Mouse (Mus musculus) hindbrain, embryonic 13.5 days (tissue): ENCODE results near the gene Prss50. TPM values are rescaled to one million over a fixed set of nuclear protein-coding genes. Genes with fewer than 3 reads are reported as not detected.

Source experiments
- polyA plus RNA-seq: library from polyadenylated mRNA; unstranded; fragments of >200 nt; fragmentation: Nextera tagmentation; extraction: Ambion mirVana; gene quantifications from 2 replicates; pipeline ENCODE4 v1.2.1, GENCODE M21; 2015

Gene Prss50
- polyA plus RNA-seq, 1 experiment from 2014 or later, result 0.19 TPM

Other genes with a start within 250 kb of the Prss50 start
- gene Nradd, start 233.5 kb upstream of the Prss50 start, polyA plus RNA-seq, result 34.9 and 38.0 TPM in 2 replicates
- gene Nbeal2, start 203.8 kb upstream of the Prss50 start, polyA plus RNA-seq, result 2.4 TPM in 2 replicates
- gene Ccdc12, start 201.5 kb upstream of the Prss50 start, polyA plus RNA-seq, result 122 TPM in 2 replicates
- 1.4 and 3.8 TPM in 2 replicates for gene Myl3, start 116.1 kb upstream of the Prss50 start, polyA plus RNA-seq
- 13.7 and 13.8 TPM in 2 replicates for gene Pth1r, start 110.8 kb upstream of the Prss50 start, polyA plus RNA-seq
- gene Prss42, start 59.8 kb upstream of the Prss50 start, polyA plus RNA-seq, result not detected in 2 replicates
- not detected in 2 replicates for gene Prss44, start 44.0 kb upstream of the Prss50 start, polyA plus RNA-seq
- gene Prss43, start 31.3 kb upstream of the Prss50 start, polyA plus RNA-seq, result not detected in 2 replicates
- not detected in 2 replicates for gene Prss45, start 23.4 kb upstream of the Prss50 start, polyA plus RNA-seq
- gene Prss46, start 13.5 kb upstream of the Prss50 start, polyA plus RNA-seq, result not detected in 2 replicates
- 0.90 and 1.5 TPM in 2 replicates for gene Als2cl, start 21.9 kb downstream of the Prss50 start, polyA plus RNA-seq
- gene Tmie, start 22.1 kb downstream of the Prss50 start, polyA plus RNA-seq, result 1.2 and 1.4 TPM in 2 replicates
- not detected in 2 replicates for gene Fam240a, start 58.9 kb downstream of the Prss50 start, polyA plus RNA-seq
- 0.18 and 0.19 TPM in 2 replicates for gene Tdgf1, start 88.2 kb downstream of the Prss50 start, polyA plus RNA-seq
- gene Lrrc2, start 93.6 kb downstream of the Prss50 start, polyA plus RNA-seq, result 0.56 and 0.96 TPM in 2 replicates
- not detected in 2 replicates for gene Rtp3, start 132.6 kb downstream of the Prss50 start, polyA plus RNA-seq
- 1.4 and 2.6 TPM in 2 replicates for gene Ltf, start 161.3 kb downstream of the Prss50 start, polyA plus RNA-seq
- 0.91 and 1.3 TPM in 2 replicates for gene Ccrl2, start 199.6 kb downstream of the Prss50 start, polyA plus RNA-seq